Mouse (Mus musculus): Measurements from ENCODE around the gene Igfn1.

GRCm38 (mm10) chr1:135944526-135945259 lies 61.4 kb downstream of the Igfn1 start:
- TF ChIP-seq CTCF (IDR thresholded peaks at IDR 0.05; ENCODE audit: low read depth, low read length): peak; percentile 53
- TF ChIP-seq EP300 (IDR thresholded peaks at IDR 0.05; ENCODE audit: insufficient read depth, low read depth, low read length): no peak

All from ES-Bruce4 (cell line).